Mouse (Mus musculus): Measurements from ENCODE around the gene Mstn. TPM values are rescaled to one million over a fixed set of nuclear protein-coding genes. Genes with fewer than 3 reads are reported as not detected.

Gene Mstn
- not detected in 2 replicates for polyA plus RNA-seq (2012; rRNA removed)

GRCm38 (mm10) chr1:53061340-53061739 is at the start of gene Mstn:
Mstn (plus strand) TSS chr1:53061640.

GRCm38 (mm10) chr1:53020079-53020478 is 41.4 kb upstream of the Mstn start, which contains the start of gene 1700019D03Rik:
1700019D03Rik (minus strand) TSS chr1:53020179.

Other genes with a start within 250 kb of the Mstn start
- gene Inpp1, start 244.0 kb upstream of the Mstn start, polyA plus RNA-seq (2012; rRNA removed): 7.3 and 8.8 TPM in 2 replicates
- 27.1 and 28.8 TPM in 2 replicates for gene Hibch, start 216.7 kb upstream of the Mstn start, polyA plus RNA-seq (2012; rRNA removed)
- 0.12 and 0.15 TPM in 2 replicates for gene 1700019D03Rik, start 41.5 kb upstream of the Mstn start, polyA plus RNA-seq (2012; rRNA removed)
- gene 1700019A02Rik, start 126.0 kb downstream of the Mstn start, polyA plus RNA-seq (2012; rRNA removed): not detected in 2 replicates
- 1.5 and 1.7 TPM in 2 replicates for gene Pms1, start 235.4 kb downstream of the Mstn start, polyA plus RNA-seq (2012; rRNA removed)
- 3.3 and 6.4 TPM in 2 replicates for gene Ormdl1, start 235.5 kb downstream of the Mstn start, polyA plus RNA-seq (2012; rRNA removed)
- 19.3 and 29.3 TPM in 2 replicates for gene Gm28778, start 235.5 kb downstream of the Mstn start, polyA plus RNA-seq (2012; rRNA removed)

Measured in ovary, adult 2 months (tissue).